Mouse (Mus musculus) C2C12 (cell line): ENCODE data around the gene Elf5.

ENCODE experiments used
- CEBPB ChIP-seq: IDR thresholded peaks from one replicate; pipeline ENCODE4 v1.6.1; 2011; ENCODE audit warnings: low read depth, mild to moderate bottlenecking, control low read depth, moderate library complexity
- CTCF ChIP-seq: IDR thresholded peaks from one replicate; pipeline ENCODE4 v1.5.1; 2011; ENCODE audit not compliant: control insufficient read depth, insufficient read depth, insufficient read length
- FOSL1 ChIP-seq: IDR thresholded peaks from one replicate; pipeline ENCODE4 v1.8.0; 2011; ENCODE audit warnings: mild to moderate bottlenecking, low read length; ENCODE audit not compliant: poor library complexity, insufficient read depth, severe bottlenecking
- MAX ChIP-seq: IDR thresholded peaks from one replicate; pipeline ENCODE4 v1.6.1; 2011; ENCODE audit warnings: mild to moderate bottlenecking, control low read depth
- USF1 ChIP-seq: IDR thresholded peaks from one replicate; pipeline ENCODE4 v1.6.1; 2011; ENCODE audit warnings: low read depth, mild to moderate bottlenecking, control low read depth, moderate library complexity

DNA sequence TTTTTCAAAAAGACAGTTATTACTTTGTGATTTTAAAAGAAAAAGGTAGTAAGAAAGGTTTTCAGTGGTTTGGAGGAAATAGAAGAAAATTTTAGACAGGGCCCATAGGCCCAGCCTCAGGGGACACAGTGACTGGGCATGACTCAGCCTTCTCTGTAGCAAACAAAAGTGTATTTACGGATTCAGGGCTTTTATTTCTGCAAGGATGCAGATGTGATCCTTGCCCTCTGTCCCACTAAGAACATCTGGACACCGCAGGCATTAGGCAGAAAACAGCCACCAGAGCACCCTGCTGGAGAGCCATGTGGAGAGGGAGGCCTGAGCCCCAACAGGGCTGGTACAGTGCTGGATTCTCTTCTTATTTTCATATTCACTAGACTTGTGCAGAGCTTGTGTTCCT, 29.3 kb upstream of the Elf5 start:
- TF ChIP-seq CTCF = no peak
- TF ChIP-seq USF1 = no peak
- no peak for TF ChIP-seq FOSL1
- TF ChIP-seq MAX = no peak
- no peak for TF ChIP-seq CEBPB
